In the genomic region with DNA sequence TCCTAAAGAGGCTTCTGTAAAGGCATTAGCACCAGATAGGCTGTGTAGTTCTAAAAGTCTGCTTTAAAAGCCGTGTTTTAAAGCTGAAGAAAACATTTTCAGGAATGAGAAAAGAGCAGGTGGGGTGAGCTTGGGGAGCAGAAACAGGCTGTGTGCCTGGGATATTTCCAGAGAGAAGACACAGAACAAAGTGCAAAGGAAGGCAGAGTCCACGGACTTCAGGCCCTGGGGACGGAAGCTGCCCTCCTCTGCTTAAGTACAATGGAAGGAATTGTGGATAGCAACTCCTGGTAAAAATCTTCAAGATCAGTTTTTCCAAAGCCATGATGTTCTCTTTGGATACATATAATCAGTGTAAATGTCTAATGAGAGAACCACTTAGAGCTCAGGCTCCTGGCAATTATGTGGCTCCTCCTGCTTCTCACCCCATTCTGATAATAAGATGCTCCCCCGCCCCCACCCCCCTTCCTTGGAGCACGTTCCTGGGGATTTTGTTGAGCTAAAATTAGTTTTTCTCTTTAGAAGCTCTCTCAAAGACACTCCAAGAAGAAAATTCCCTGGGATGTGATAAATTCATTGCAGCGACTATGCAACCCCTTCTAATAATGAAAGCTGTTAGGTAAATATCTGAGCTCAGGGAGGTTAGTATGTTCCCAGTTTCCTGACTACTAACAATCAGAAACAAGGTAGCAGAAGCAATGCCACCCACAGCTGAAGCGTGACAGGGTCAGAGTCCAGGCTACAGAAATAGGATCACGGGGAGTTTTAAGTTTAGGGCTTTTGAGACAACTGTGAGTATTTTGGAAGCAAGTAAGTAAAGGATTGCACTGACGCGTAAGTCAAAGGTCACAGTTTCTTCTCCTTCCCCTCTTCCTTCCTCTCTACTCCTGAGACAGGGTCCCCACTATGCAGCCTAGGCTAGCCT, we compare ENCODE assay signal across 24 mouse cellular contexts. TPM values are rescaled to one million over a fixed set of nuclear protein-coding genes. Genes with fewer than 3 reads are reported as not detected.
A peak's percentile ranks its signal among the peaks of the same experiment; 100 is the strongest.
DNase-seq lines count a peak whose midpoint lies in the region; ATAC-seq and TF ChIP-seq lines count a peak whose summit lies in the region.
"Had no signal": no experiment of that assay in that cellular context is flagged by ENCODE, and none has a peak within 500 bp of the region (broad histone marks: within the 10 kb centered on the region; RNA-seq: fewer than 3 reads in every experiment).

No protein-coding gene starts in this region.

- no peak overlapping the region for H3K27ac ChIP-seq in intestine, embryonic 16.5 days (ENCODE audit: low read length)
- no peak overlapping the region for H3K27ac ChIP-seq in intestine, embryonic 15.5 days
- 0 out of 2 replicates have a peak overlapping the region, but pooled peaks have one; percentile 6 for H3K27ac ChIP-seq in kidney, embryonic 15.5 days
- 0 out of 2 replicates have a peak overlapping the region, but pooled peaks have one; percentile 1 for H3K27ac ChIP-seq in small intestine, adult 2 months (ENCODE audit: insufficient read depth, low read depth, low read length)
- no peak overlapping the region for H3K27ac ChIP-seq in gastrocnemius, adult 2 months
- H3K27ac ChIP-seq: embryonic facial prominence, embryonic 12.5 days; hindbrain, embryonic 12.5 days; left cerebral cortex, adult 2 months; limb, embryonic 10.5 days; lung, embryonic 15.5 days; macrophage; midbrain, embryonic 10.5 days had no signal

- H3K27me3 ChIP-seq in intestine, embryonic 16.5 days (replicated peaks; ENCODE audit: control insufficient read depth, insufficient read depth, low read length): no peaks in the 10 kb centered on the region
- H3K27me3 ChIP-seq in intestine, embryonic 15.5 days (replicated peaks): no peaks in the 10 kb centered on the region
- no peaks in the 10 kb centered on the region for H3K27me3 ChIP-seq in kidney, embryonic 15.5 days
- H3K27me3 ChIP-seq in small intestine, adult 2 months (ENCODE audit: control insufficient read depth, insufficient read depth, low read length): no peaks in the 10 kb centered on the region
- H3K27me3 ChIP-seq: embryonic facial prominence, embryonic 12.5 days; hindbrain, embryonic 12.5 days; lung, embryonic 15.5 days had no signal

- H3K36me3 ChIP-seq in intestine, embryonic 16.5 days (ENCODE audit: control insufficient read depth, insufficient read depth, low read length): no peaks in the 10 kb centered on the region
- no peaks in the 10 kb centered on the region for H3K36me3 ChIP-seq in intestine, embryonic 15.5 days
- H3K36me3 ChIP-seq in kidney, embryonic 15.5 days: no peaks in the 10 kb centered on the region
- H3K36me3 ChIP-seq in small intestine, adult 2 months (ENCODE audit: control insufficient read depth, insufficient read depth, low read length): no peaks in the 10 kb centered on the region
- H3K36me3 ChIP-seq: embryonic facial prominence, embryonic 12.5 days; hindbrain, embryonic 12.5 days; limb, embryonic 10.5 days; lung, embryonic 15.5 days; midbrain, embryonic 10.5 days had no signal

- no peak for TF ChIP-seq POLR2A in brain, embryonic 14.5 days (IDR thresholded peaks at IDR 0.05; ENCODE audit: borderline replicate concordance, extremely low read depth, insufficient read depth, insufficient read length, poor library complexity, severe bottlenecking)
- no peak for TF ChIP-seq POLR2A in small intestine, adult 2 months (IDR thresholded peaks at IDR 0.05; ENCODE audit: low read depth, low read length)

- TF ChIP-seq CTCF in brain, embryonic 14.5 days (IDR thresholded peaks at IDR 0.05; ENCODE audit: borderline replicate concordance, extremely low read depth, insufficient read depth, insufficient read length): no peak
- TF ChIP-seq CTCF in small intestine, adult 2 months (IDR thresholded peaks at IDR 0.05; ENCODE audit: extremely low read depth, insufficient read length, insufficient replicate concordance, low read depth, low read length): no peak
- TF ChIP-seq CTCF in gastrocnemius, adult 2 months (IDR thresholded peaks at IDR 0.05): no peak

- no peak overlapping the region for H3K4me2 ChIP-seq in intestine, embryonic 16.5 days (ENCODE audit: low read depth, low read length)
- no peak overlapping the region for H3K4me2 ChIP-seq in intestine, embryonic 15.5 days (replicated peaks)
- no peak overlapping the region for H3K4me2 ChIP-seq in kidney, embryonic 15.5 days
- H3K4me2 ChIP-seq: embryonic facial prominence, embryonic 12.5 days; hindbrain, embryonic 12.5 days; liver, embryonic 11.5 days; lung, embryonic 15.5 days had no signal

- H3K9ac ChIP-seq in intestine, embryonic 16.5 days (ENCODE audit: low read depth, low read length): no peak overlapping the region
- no peak overlapping the region for H3K9ac ChIP-seq in intestine, embryonic 15.5 days
- no peak overlapping the region for H3K9ac ChIP-seq in kidney, embryonic 15.5 days
- H3K9ac ChIP-seq: embryonic facial prominence, embryonic 12.5 days; hindbrain, embryonic 12.5 days; lung, embryonic 15.5 days had no signal

- ATAC-seq in intestine, embryonic 16.5 days: peak; percentile 66; the same call in 1 of the 2 replicates
- ATAC-seq in intestine, embryonic 15.5 days: no peak; the same call in 1 of the 2 replicates
- no peak for ATAC-seq in kidney, embryonic 15.5 days (replicated peaks; ENCODE audit: low FRiP score)
- ATAC-seq: forebrain, embryonic 14.5 days; inflammation-experienced regulatory T-cells, adult 6 months had no signal

- intact Hi-C loops in gastrocnemius, adult 2 months (cut with DNase I): no loop called here

- no peaks in the 10 kb centered on the region for H3K4me1 ChIP-seq in intestine, embryonic 16.5 days (ENCODE audit: control insufficient read depth, insufficient read depth, low read length)
- H3K4me1 ChIP-seq in intestine, embryonic 15.5 days (replicated peaks): no peaks in the 10 kb centered on the region
- H3K4me1 ChIP-seq in kidney, embryonic 15.5 days: no peaks in the 10 kb centered on the region
- H3K4me1 ChIP-seq in small intestine, adult 2 months (ENCODE audit: control insufficient read depth, insufficient read depth, insufficient read length, low read length): no peaks in the 10 kb centered on the region
- H3K4me1 ChIP-seq: lung, embryonic 15.5 days had no signal

- 61% methylated on average over 10 of the region's 10 CpGs for WGBS in intestine, embryonic 16.5 days
- 65% methylated on average over 10 of the region's 10 CpGs for WGBS in intestine, embryonic 15.5 days
- 68% methylated on average over 10 of the region's 10 CpGs for WGBS in kidney, embryonic 15.5 days
- 58% methylated on average over 10 of the region's 10 CpGs for WGBS in small intestine, adult 2 months

- H3K4me3 ChIP-seq in intestine, embryonic 16.5 days (ENCODE audit: low read length): no peak overlapping the region
- no peak overlapping the region for H3K4me3 ChIP-seq in intestine, embryonic 15.5 days (replicated peaks)
- no peak overlapping the region for H3K4me3 ChIP-seq in kidney, embryonic 15.5 days (replicated peaks)
- H3K4me3 ChIP-seq in small intestine, adult 2 months (ENCODE audit: low read depth, low read length): no peak overlapping the region
- no peak overlapping the region for H3K4me3 ChIP-seq in gastrocnemius, adult 2 months
- H3K4me3 ChIP-seq: embryonic facial prominence, embryonic 12.5 days; erythroblast, embryonic 14.5 days; hindbrain, embryonic 12.5 days; left cerebral cortex, adult 2 months; limb, embryonic 10.5 days; lung, embryonic 15.5 days; midbrain, embryonic 10.5 days had no signal

- H3K9me3 ChIP-seq in intestine, embryonic 16.5 days (ENCODE audit: control insufficient read depth, low read length): no peaks in the 10 kb centered on the region
- no peaks in the 10 kb centered on the region for H3K9me3 ChIP-seq in intestine, embryonic 15.5 days
- no peaks in the 10 kb centered on the region for H3K9me3 ChIP-seq in kidney, embryonic 15.5 days (replicated peaks)
- H3K9me3 ChIP-seq: embryonic facial prominence, embryonic 12.5 days; hindbrain, embryonic 12.5 days; limb, embryonic 10.5 days; lung, embryonic 15.5 days; midbrain, embryonic 10.5 days had no signal

- DNase-seq in brain, embryonic 14.5 days (ENCODE audit: low read depth): peak; percentile 47
- no peak for DNase-seq in adrenal gland, adult 2 months
- DNase-seq in lung, postnatal 14 days: no peak
- DNase-seq in gastrocnemius, adult 2 months: no peak
- DNase-seq: cerebellum, postnatal 10 days; heart, postnatal 10 days; spleen, adult 18-20 months had no signal

RNA-seq across cellular contexts. Expression of a gene that starts 40.3 kb away (rescaled TPM):
- polyA plus RNA-seq in intestine, embryonic 16.5 days (2015; fragmentation: Nextera tagmentation; extraction: Ambion mirVana): 163 and 165 TPM in 2 replicates
- 222 and 261 TPM in 2 replicates for polyA plus RNA-seq in intestine, embryonic 15.5 days (2015; fragmentation: Nextera tagmentation; extraction: Ambion mirVana)
- 804 and 914 TPM in 2 replicates for polyA plus RNA-seq in brain, embryonic 14.5 days (2012; rRNA removed)
- polyA plus RNA-seq in kidney, embryonic 15.5 days (2015; fragmentation: Nextera tagmentation; extraction: Ambion mirVana): 221 and 262 TPM in 2 replicates
- polyA plus RNA-seq in small intestine, adult 2 months (2012; rRNA removed): 73.6 and 106 TPM in 2 replicates
- 100 to 1,000 TPM; 297 to 405 TPM for total RNA-seq in adrenal gland, adult 2 months (2021)
- 20.5 and 21.8 TPM in 2 replicates for polyA plus RNA-seq in adrenal gland, adult 2 months (2012; rRNA removed)
- 100 to 1,000 TPM; 179 to 231 TPM for total RNA-seq in gastrocnemius, adult 2 months (2021)

RNA-seq across cellular contexts. Expression of a gene that starts 57.9 kb away (rescaled TPM):
- polyA plus RNA-seq in intestine, embryonic 16.5 days (2015; fragmentation: Nextera tagmentation; extraction: Ambion mirVana): not detected in 2 replicates
- not detected in 2 replicates for polyA plus RNA-seq in intestine, embryonic 15.5 days (2015; fragmentation: Nextera tagmentation; extraction: Ambion mirVana)
- 0.98 and 2.2 TPM in 2 replicates for polyA plus RNA-seq in brain, embryonic 14.5 days (2012; rRNA removed)
- 0.23 TPM in 1 of 2 replicates, not detected in the other for polyA plus RNA-seq in kidney, embryonic 15.5 days (2015; fragmentation: Nextera tagmentation; extraction: Ambion mirVana)
- polyA plus RNA-seq in small intestine, adult 2 months (2012; rRNA removed): not detected in 2 replicates
- not detected for total RNA-seq in adrenal gland, adult 2 months (2021)
- not detected in 2 replicates for polyA plus RNA-seq in adrenal gland, adult 2 months (2012; rRNA removed)
- total RNA-seq in gastrocnemius, adult 2 months (2021): not detected
- total RNA-seq: gastrocnemius, postnatal 4 days had no signal
- polyA plus RNA-seq: erythroblast, embryonic 14.5 days; inflammation-experienced regulatory T-cells, adult 6 months; liver, embryonic 11.5 days; lung, embryonic 15.5 days; macrophage; midbrain, embryonic 10.5 days; stomach, embryonic 14.5 days had no signal

Comparison
In these comparisons a context has a peak if more than half of its experiments do, and no peak if none do; other contexts are left out.
1. H3K27ac ChIP-seq: peak in kidney, embryonic 15.5 days (single experiment) and small intestine, adult 2 months (single experiment); none in intestine, embryonic 16.5 days (single experiment), intestine, embryonic 15.5 days (single experiment) and gastrocnemius, adult 2 months (single experiment).